Mouse (Mus musculus): Measurements from ENCODE around the gene Camk2n2.
"Not testable (repeated sequence)": the region's sequence is repeated elsewhere in the genome, so short reads cannot be mapped to it uniquely, and the experiment has no call there.

GRCm38 (mm10) chr16:20668013-20668412, 46.9 kb upstream of the Camk2n2 start, which contains the start of gene Eif4g1:
- not testable (repeated sequence) for TF ChIP-seq POLR2A (IDR thresholded peaks at IDR 0.05; ENCODE audit: low read depth, low read length); CTCF (IDR thresholded peaks at IDR 0.05; ENCODE audit: extremely low read depth, insufficient read depth, insufficient read length, insufficient replicate concordance)
